Mouse (Mus musculus) fat pad, adult 2 months (tissue): ENCODE measurements around the gene Insig2.
A peak's percentile ranks its signal among the peaks of the same experiment; 100 is the strongest.

Source experiments
- DNase-seq: peaks from one replicate; pipeline ENCODE4 v3.0.0-alpha.2; 2011; ENCODE audit warnings: low read depth, low spot score; ENCODE audit errors: extremely low read depth

The Insig2 gene

GRCm38 (mm10) chr1:121332485-121332884, at the start of gene Insig2:
TSS of gene Insig2 (minus strand) at chr1:121332589.
- no peak for DNase-seq

DNA sequence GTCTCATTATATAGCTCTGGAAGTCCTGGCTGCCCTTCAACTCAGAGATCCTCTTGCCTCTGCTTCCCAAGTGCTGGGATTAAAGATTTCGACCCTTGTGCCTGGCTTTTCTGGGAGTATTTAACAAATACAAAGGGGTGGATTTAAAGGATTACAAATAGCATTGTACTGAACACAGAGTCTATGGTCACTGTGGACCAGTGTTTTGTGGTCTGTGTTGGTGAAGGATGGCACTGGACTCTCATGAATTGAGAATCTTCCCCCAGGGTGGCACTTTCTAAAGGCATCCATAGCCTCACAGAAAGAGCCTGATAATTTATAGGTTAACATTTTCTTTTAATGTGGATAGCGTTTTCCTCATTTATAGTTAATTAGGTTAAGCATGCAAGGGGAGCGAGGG, 49.2 kb upstream of the Insig2 start:
- no peak for DNase-seq

DNA sequence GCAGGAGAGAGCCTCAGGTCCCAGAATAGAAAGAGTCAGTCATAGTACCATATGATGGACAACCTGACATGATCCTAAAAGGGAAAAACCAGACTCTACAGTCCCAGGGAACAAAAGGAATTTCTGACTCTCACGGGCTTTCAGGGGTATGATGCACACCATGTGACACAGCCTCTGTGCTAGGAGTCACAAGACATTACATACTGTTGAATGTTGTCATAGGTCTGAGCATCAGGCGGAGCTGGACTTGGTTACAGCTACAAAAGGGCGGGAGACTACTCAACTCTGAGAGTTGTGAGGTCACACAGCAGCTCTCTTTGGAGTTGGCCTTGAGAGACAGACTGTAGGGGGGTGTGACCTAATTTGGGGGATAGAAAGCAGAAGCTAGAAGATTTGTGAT, 47.6 kb upstream of the Insig2 start:
- no peak for DNase-seq

DNA sequence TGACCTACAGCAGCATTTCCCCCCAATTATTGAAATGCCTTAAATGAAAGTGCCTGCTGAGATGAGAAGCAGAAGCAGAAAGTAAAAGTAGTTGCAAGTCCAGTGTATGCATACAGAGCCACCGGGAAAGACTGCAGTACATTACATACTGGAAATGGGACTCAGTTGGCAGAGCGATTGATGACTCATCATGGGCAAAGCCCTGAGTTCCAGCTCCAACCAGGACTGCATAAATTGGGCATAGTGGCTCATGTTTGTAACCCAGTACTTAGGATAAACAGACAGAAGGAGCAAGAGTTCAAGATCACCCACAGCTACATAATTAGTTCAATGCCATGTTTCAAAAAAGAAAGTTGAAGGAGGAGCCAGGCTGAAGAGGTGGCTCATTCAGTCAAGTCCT, 45.5 kb upstream of the Insig2 start:
- no peak for DNase-seq

DNA sequence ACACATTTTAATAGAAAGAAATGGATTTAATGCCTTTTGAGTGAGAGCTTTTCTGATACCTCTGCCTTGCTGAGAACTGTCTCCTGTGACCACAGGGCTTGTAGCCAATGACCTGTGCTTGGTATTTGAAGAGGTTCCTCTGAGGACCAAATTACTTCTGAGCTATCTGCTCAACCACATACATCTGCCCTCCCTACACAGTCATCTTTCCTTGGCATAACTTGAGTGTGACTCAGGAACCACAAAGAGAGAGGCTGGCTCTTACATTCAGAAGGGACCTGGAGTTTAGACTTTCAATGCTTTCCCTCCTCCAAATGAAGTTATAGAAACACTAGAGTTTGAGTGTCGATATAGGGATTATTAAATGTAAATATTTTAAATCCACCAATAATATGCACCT, 45.0 kb upstream of the Insig2 start:
- DNase-seq = no peak

DNA sequence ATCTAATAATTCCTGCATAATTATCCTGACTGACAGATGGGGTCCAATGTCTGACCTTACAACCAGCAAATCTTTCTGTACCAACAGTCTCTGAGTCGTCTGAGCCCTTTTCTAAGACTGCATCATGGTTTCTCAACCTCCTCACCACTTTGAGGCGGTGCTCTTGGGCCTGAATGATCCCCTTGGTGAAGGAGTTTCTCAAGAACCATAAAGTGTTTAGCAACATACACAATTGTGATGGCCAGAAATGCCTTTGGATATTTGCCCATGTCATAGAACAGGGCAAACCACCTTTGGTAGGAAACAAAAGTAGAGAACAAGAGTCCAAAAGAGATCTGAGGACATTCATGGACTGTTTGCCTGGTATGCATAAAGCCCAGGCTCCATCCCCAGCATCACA, 41.2 kb upstream of the Insig2 start:
- DNase-seq = peak; percentile 67

DNA sequence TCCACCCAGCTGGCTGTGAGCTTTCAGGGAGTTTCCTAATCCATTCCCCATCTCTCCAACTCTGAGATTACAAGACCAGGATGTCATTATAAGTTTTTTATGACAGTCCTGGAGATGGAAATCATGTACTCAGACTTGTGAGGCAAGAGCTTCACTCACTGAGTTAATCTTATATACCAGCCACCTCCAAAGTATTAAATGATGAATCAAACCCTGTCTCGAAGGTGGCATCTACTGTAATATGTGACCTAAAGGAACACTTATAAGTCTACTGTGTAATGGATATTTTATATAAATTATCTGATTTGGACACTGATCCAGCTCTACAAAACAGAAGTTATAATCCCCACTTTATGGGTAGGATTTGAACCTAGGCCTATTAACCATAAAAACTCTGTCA, 40.3 kb upstream of the Insig2 start:
- peak; percentile 65 for DNase-seq

DNA sequence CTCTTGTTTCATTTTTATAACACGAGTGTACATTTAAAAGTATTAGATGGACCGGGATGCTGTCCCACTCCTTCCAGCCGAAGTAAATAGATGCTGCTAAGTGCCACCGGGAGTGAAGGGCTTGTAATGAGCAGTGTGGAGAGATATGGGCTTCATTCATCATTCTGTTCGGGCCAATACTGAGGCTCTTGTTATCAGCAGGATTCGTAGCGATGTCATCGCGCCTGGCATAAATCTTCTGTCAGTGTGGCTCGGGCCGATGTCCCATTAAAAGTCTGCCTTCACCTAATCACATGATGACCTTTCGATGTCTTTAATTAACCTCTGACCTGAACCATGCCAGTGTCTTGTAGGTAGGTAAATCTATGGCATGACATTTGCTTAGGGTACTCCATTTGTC, 39.1 kb upstream of the Insig2 start:
- DNase-seq = no peak

DNA sequence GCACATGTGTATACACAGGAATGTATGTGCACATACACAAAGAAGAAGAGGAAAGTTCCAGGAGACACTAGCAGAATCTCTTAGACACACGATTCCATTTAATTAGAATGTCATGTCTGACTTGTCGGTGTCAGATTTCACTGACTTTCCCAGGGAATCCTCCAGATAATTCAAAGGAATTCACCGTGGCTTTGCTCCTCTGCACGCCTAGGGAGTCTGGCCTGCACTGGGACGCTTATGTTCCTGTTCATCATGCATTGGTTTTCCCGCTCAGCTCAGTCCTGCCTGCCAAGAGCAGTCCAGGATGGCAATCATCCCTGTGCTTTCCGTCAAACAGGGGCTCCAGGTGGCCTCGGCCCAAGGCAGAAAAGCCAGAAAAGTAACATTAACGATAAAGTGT, 34.9 kb upstream of the Insig2 start:
- DNase-seq = no peak

DNA sequence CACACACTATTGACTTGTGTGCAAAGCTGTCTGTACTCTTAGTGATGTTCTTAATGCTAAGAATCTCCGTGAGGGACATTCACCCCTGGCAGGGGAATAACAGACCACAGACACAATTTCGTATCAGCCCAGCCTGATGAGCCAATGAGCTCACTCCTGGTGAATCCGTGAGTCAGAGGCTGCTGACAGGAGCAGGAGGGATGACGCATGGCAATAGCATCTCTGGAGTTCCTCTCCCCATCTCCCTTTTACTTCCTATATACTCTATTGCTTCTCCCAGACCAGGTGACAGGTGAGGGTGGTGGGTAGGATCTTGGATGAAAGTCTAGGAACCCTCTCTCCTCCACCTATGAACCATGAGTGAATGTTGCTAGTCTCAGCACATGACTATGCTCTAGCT, 28.2 kb upstream of the Insig2 start:
- no peak for DNase-seq

DNA sequence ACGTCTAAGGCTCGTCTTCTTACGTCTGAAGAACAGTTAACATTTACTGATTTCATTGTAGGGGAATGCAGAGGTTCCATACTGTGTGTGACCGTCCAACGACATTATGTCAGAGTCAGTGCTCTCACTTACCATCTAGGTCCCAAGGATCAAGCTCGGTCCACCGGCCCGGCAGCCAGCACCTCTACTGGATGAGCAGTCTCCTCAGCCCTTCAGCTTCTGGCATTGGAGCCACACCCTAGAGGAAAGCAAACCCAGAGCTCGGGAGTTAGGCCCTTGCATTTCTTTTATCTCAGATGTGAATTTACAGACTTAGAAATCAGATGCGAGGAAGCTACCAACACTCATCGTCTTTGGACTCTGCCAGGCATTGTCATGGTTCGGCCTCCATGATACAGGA, 27.3 kb upstream of the Insig2 start:
- DNase-seq = no peak

DNA sequence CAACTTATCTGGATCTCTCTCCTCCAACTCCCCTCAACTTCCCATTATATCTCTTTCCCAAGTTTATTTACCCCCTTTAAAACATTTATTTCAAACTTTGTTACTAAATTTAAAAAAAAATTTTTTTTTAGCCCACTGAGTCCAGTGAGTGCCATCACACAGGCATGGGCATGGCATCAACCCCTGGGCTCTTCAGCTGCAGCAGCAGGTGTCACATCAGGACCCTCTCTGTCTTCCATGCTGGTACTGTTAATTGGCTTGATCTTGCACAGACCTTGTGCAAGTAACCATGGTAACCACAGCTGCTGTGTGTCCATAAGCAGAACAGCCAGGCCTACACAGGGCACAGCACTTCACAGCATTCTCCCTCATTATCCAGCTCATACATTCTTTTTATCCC, 21.4 kb upstream of the Insig2 start:
- DNase-seq = no peak

- no peak for DNase-seq
Observed at GRCm38 (mm10) chr1:121351037-121351436, 18.6 kb upstream of the Insig2 start.

GRCm38 (mm10) chr1:121350616-121351015, 18.2 kb upstream of the Insig2 start:
- no peak for DNase-seq

DNA sequence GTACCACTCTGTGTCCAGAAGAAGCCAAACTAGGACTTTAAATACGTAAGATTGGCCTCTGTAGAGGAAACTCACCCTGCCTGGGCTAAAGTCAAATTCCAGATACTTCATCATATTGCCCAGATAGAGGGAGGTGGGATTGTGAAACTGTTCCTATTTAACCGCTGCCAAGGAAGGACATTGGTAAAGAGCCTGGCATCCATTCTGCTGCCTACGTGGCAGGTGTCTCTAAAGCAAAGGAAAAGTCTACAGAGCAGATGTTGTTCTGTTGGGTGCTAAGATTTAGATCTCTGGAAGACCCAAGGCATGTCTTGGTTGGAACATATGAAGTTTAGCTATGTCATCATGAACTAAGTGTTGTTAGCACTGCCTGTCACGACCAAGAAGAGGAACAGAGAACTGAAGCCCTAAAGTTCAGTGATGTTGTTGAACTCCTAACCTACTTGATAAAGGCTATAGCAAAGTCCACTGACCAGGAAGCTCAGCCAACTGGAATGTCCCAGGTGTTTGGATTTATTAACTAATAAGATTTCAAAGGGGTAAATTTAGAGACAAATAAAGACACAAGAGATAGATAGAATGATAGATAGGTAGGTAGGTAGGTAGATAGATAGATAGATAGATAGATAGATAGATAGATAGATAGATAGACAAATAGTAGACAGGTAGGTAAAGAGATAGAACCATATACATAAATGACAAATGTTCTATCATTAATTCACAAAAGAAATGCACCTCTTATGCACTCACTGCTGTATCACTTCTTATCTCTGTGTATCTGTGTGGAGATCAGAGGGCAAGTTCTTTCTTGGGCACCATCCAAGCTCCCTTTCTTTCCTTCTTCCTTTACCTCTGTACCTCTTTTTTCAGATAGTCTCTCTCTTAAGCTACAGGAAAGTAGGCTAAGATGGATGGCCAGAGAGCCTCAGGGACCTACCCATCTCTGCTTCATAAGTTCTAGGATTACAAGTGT, 16.8 kb upstream of the Insig2 start:
- DNase-seq = peak; percentile 65

GRCm38 (mm10) chr1:121343966-121344365, 11.6 kb upstream of the Insig2 start:
- DNase-seq = no peak

- DNase-seq = no peak
Observed at GRCm38 (mm10) chr1:121335789-121336188, 3.4 kb upstream of the Insig2 start.

DNA sequence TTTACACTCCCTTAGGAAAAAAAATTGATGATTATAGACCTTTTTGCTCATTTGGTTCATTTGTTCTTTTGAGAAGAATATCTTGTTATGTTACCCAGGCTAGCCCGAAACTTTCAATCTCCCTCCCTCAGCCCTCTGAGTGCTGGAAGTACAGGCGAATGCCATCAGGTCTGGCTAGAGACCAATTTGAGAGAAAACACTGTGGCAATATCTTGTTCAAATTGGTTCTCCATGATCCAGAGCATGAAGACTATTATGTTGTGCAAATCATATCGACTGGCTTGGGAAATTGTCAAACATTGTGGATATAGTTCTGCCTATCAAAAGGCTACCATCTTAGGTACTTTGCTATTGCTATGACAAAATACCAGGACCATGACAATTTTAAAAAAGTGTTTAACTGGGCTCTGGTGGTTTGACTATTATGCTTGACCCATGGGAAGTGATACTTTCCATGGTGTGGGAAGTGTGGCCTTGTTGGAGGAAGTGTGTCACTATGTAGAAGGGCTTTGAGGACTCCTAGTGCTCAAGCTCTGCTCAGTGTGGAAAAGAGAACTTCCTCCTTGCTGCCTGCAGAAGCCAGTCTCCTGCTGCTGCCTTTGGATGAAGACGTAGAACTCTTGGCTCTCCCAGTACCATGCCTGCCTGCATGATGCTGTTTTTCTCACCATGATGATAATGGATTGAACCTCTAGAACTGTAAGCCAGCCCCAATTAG, 1.8 kb upstream of the Insig2 start:
- no peak for DNase-seq

- DNase-seq = no peak
Observed at GRCm38 (mm10) chr1:121330621-121331020, 1.8 kb downstream of the Insig2 start.

GRCm38 (mm10) chr1:121329391-121329790, 3.0 kb downstream of the Insig2 start:
- DNase-seq = no peak

GRCm38 (mm10) chr1:121328193-121328555, 4.2 kb downstream of the Insig2 start:
- no peak for DNase-seq
